Mouse (Mus musculus): ENCODE measurements around the gene Sgcg.
A peak's percentile ranks its signal among the peaks of the same experiment; 100 is the strongest.

Gene Sgcg

DNA sequence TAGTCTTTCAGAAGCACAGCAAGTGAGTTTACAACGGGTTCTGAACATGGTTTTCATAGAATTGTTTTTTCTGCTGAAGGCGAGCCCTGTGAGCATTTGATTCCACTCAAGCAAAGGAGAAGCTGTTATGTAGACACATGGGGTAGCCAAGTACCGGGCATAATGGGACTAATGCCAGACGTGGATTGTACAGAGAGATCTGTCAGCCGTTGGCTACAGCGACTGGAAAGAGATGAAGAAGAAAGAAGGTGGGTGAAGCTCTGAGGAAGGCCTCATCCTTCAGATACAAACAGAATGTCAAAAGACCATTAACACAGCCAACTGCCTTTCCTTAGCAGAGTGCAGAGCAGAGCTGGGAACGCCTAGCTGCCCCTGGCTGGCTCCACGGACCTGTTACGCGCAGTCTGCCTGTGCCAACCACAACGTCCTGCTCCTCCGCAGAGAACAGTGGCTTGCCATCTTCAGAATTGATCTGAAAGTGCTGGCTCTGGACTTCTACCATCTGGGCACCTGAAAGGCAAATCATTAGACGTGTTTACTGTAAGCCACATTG, 26.2 kb downstream of the Sgcg start:
- peak; percentile 24 to 30 for DNase-seq (ENCODE audit: low spot score in 2 of 2)

- no peak for DNase-seq (ENCODE audit: low spot score in 2 of 2)
Observed at GRCm38 (mm10) chr14:61230179-61230578, 28.1 kb downstream of the Sgcg start.

DNA sequence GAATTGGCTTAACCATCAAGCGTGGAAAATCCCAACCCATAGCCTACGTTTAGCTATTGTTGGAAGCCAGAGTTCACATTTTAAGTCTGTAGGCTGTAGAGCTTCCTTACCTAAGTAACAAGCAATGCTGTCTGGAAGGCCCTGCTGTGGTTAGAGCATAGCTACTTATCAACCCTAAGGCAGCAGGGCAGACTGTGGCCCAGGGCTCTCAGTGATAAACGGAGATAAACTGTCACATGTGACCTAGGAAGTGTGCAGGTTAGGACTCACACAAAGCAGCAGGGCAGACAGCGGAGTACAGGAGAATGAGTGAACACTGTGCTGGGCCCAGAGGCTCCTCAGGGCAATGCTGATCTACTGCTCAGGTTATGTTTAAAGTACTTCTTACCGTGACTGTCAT, 28.5 kb downstream of the Sgcg start:
- DNase-seq (ENCODE audit: low spot score in 2 of 2), result no peak

- no peak for DNase-seq (ENCODE audit: low spot score in 2 of 2)
Observed at GRCm38 (mm10) chr14:61226151-61226550, 32.1 kb downstream of the Sgcg start.

DNA sequence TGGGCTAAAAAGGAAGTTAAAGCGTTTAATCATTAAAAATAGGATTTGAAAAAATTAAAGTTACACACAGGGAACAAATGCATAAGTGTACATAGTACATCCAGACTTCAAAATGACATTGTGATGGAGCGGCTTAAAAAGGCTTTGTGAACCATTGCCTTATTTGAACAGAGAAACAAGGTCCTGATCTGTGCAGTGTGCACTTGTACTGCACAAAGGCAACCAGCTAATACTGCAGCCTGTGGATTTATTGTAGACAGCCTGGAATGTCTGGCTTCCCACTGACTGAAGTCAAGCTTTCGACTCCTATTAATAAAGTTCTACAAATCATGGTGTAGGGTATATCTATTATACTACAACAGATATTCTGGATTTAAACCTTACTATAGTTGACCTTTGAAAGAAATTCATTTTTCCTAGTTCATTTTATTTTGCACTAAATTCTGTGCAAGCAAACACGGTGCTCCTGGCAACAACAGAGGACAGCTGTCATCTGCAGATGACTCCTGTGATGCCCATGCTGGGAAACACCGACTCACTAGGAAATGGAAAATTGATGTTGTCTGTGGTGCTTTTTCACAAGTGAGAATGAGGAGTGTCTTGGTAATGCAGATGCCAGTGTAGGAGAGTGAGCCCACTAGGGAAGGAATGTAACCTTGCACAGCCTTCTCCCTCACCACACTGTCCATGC, 33.8 kb downstream of the Sgcg start:
- no peak for DNase-seq (ENCODE audit: low spot score in 2 of 2)

GRCm38 (mm10) chr14:61223740-61224139, 34.5 kb downstream of the Sgcg start:
- no peak for DNase-seq (ENCODE audit: low spot score in 2 of 2)

- no peak for DNase-seq (ENCODE audit: low spot score in 2 of 2)
Observed at GRCm38 (mm10) chr14:61222506-61222905, 35.8 kb downstream of the Sgcg start.

- DNase-seq (ENCODE audit: low spot score in 2 of 2), result no peak
Observed at GRCm38 (mm10) chr14:61221166-61221565, 37.1 kb downstream of the Sgcg start.

GRCm38 (mm10) chr14:61211754-61212153, 46.5 kb downstream of the Sgcg start:
- DNase-seq (ENCODE audit: low spot score in 2 of 2), result no peak

GRCm38 (mm10) chr14:61210111-61210510, 48.2 kb downstream of the Sgcg start:
- no peak for DNase-seq (ENCODE audit: low spot score in 2 of 2)

- no peak for DNase-seq (ENCODE audit: low spot score in 2 of 2)
Observed at GRCm38 (mm10) chr14:61194416-61194815, 63.9 kb downstream of the Sgcg start.

DNA sequence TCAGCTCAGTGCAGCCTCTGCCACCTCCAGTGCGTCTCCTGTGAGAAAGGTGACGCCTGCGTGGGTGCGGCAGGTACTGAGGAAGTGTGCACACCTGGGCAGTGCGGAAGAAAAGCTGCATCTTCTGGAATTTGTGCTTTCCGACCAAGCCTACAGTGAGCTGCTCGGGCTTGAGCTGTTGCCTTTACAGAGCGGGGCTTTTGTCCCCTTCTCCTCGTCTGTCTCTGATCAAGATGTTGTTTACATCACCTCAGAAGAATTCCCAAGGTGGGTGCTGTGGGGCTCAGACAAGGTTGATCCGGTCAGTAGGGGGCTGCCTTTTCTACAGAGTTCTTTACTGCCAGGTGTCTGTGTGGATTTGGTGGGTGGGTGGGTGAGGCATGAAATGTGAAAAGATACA, 66.0 kb downstream of the Sgcg start:
- no peak for DNase-seq (ENCODE audit: low spot score in 2 of 2)

DNA sequence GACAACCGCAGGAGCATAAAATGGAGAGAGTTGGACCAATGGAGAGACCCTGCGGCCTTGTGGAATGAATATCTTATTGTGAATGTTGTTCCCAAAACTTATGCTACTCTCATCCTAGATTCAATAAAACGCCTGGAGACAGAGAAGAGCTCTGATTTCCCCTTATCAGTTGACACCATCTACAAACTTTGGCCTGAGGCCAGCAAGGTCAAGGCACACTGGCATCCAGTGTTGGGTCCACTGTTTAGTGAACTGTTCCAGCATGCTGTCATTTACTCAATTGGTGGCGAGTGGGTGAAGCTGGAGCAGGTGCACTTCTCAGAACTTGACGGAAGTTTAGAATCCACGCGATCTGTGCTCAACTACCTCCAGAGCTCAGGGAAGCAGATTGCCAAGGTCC, 66.4 kb downstream of the Sgcg start:
- DNase-seq (ENCODE audit: low spot score in 2 of 2), result no peak

DNA sequence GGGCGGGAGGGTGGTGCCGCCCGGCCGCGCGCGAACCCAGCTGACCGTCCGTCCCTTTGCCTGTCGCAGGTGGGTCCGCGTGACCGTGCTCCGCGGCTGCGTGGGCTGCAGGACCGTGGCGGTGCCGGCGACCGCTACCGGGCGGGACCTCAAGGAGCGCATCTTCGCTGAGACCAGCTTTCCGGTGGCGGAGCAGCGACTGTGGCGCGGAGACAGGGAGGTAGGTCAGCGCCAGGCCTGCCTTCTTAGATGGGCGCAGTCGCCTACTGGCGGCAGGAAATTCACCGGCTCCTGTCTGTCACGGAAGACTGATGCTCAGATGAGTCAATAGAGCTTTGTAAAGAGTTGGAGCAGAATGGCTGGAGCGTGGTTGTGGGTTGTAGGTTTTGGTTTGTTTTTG, 85.1 kb downstream of the Sgcg start:
- DNase-seq (ENCODE audit: low spot score in 2 of 2), result no peak

DNA sequence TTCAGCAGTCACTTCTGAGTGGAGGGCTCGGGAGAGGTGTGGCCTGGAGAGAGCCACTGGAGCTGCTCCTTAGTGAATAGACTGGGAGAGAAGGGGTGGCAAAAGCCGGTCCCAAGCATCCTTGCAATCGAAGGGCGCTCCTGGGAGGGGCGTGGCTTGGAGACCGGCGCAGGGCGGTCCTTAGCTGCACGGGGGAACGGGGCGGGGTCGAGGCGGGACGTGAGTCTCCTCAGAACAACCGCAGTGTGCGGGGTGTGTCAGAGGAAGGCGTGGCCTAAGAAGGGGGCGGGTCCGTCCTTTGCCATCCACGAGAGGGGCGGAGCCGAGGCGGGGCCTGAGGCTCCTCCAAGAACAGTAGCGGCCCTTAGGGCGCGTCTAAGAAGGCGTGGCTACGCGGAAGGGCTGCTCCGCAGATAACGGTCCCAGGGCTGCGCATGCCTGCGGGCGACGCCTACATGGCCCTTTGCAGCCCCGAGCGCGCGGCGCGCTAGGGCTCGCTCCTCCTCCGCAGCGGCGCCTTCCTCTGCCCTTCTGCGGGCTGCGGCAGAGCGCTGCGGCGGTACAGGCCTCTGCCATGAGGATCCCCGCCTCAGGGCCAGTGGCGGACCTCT, 85.6 kb downstream of the Sgcg start:
- DNase-seq (ENCODE audit: low spot score in 2 of 2), result peak; percentile 99

- DNase-seq (ENCODE audit: low spot score in 2 of 2), result no peak
Observed at GRCm38 (mm10) chr14:61171261-61171970, 86.9 kb downstream of the Sgcg start.

Measured in frontal cortex, postnatal 36 days (tissue).